Mouse (Mus musculus) thymus, postnatal 10 days (tissue): ENCODE results near the gene Chmp2a.

Experiments used
- DNase-seq, 2 experiments: peaks; one replicate each; pipeline ENCODE4 v3.0.0; 2021; ENCODE audit warnings: low spot score in 2 of 2

Gene Chmp2a

DNA sequence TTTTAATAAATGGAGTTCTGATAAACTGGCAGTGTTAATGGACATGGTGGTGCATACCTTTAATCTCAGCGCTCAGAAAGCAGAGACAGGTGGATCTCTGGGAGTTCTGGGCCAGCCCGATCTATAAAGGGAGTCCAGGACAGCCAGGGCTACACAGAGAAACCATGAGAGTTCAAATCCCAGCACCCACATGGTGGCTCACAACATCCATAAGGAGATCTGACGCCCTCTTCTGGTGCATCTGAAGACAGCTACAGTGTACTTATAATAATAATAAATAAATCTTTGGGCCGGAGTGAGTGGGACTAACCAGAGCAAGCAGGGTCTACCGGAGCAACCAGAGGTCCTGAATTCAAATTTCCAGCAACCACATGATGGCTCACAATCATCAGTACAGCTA, 31.2 kb downstream of the Chmp2a start:
- DNase-seq, result no peak

DNA sequence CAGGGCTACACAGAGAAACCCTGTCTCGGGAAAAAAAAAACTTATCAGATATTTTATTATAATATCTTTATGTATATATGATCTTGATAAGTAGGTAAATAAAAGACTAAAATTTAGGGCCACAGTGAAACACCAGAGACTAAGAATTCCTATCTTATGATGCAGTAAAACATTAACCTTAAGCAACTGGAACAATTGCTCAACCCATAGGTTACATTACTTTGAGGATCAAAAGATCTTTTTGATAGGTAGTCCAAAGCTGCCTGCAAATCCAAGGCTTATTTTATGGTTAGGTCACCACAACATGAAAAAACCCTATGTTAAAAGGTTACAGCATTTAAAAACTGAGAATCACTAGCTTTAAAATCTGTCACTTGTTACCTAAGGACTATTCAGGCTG, 33.0 kb downstream of the Chmp2a start:
- no peak for DNase-seq

DNA sequence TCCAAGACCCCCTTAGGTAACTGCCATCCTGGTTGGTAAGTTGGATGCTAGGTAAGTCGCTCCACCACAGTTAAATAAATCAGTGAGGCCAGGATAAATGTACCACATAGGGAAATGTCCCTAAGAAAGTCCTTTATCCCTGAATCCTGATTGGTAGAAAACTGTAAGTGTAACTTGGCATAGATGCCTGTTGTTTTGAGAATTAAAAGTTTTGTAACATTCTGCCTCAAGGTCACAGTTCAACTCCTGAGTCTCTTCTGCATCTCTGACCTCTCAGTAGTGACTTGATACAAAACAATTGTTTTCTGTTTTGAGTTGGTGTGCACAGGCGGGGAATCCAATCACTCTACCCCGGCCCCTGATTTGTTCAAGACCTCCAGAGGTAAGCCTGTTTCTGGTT, 35.8 kb downstream of the Chmp2a start, which contains the start of gene Trim28:
Gene Trim28, plus strand, starts transcription at position 264 of the 400 bp plus-strand sequence.
- no peak for DNase-seq

DNA sequence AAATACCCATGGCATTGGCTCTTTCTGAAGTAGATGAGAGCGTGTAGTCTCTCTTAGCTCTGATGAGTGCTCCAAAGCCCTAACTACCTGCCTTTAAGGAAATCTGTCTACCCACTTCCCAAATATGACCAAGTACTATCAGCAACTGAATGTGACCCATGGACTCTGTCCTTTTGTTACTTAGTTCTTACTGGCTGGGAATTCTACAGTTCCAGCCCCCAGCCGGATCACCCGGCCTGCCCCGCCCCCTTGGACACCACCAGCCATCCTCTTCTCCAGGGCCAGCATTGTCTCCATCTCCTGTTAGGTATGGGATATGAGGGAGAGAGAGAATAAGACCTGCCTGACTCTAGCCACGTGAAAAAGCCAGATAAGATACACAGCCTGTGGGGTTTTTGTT, 36.6 kb downstream of the Chmp2a start, which contains the start of gene Slc27a5:
Gene Slc27a5, minus strand, starts transcription at position 140 of the 400 bp plus-strand sequence.
- no peak for DNase-seq

DNA sequence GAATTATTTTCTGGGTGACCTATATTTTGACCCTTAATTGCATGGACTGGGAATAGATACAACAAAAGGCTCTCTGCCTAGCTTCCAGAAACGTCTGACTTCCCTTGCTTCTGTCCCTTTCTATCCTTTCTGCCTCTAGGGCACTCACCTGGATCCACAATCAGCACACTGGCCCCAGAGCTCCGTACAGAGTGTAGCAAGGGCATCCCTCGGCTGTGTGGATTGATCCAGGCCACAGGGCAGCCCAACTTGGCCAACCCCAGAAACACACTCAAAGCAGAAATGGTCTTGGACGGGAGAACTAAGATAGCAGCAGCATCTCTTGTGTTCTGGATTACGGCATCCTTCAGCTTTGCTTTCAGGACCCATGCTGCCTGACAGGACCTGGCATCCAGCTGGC, 37.4 kb downstream of the Chmp2a start:
- no peak for DNase-seq

DNA sequence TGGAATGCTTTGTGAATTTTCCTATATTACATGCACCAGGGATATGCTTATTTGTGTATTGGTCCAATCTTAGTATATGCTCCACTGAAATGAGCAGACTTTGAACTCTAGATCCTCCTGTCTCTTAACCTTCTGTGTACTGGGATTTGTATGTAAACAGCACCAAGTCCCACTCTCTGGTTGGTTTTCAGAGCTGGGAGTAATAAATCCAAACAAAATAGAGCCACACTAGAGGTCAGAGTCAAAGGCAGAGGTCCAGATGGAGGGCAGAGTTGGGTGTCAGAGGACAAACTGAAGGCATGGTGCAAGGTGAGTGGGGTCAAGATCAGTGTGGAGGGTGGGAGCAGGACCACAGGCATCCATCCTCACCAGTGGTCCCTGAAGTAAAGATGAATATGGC, 38.7 kb downstream of the Chmp2a start:
- no peak for DNase-seq

DNA sequence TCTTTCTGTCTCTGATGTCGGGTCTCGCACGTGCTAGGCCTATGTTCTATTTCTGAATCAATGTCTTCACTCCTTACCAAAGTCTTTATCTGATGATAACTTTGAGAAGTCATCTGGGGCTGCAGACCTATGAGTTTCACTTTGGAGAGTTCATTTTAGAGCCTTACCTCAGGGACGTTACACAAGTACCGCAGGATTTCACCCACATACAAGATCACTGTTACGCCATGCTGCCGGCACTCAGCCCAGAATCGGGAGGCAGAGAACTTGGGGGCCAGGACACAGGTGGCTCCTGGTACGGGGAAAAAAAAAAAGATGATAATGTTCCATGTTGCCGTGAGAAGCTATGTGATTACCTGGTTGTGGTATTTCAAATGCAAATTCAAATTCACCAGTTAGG, 41.5 kb downstream of the Chmp2a start:
- DNase-seq, result no peak

DNA sequence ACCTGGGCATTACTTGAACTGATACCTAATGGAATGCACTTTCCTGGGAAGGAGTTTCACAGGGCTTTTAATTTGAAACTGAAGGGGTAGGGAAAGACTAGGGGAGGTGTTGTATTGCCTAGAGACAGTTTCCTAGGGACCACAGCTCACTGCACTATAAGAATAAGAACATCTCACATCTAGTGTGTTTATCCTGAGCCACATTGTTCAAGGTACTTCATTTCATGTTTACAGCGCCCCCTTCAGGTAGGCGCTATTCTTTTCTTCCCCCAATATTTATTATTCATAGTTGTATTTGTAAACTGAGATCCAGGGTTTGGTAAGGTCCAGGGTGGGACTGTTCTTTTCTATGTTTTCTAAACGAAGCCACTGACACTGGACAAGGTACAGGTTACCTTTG, 42.4 kb downstream of the Chmp2a start:
- DNase-seq, result peak in 1 of 2 experiments; percentile 72

DNA sequence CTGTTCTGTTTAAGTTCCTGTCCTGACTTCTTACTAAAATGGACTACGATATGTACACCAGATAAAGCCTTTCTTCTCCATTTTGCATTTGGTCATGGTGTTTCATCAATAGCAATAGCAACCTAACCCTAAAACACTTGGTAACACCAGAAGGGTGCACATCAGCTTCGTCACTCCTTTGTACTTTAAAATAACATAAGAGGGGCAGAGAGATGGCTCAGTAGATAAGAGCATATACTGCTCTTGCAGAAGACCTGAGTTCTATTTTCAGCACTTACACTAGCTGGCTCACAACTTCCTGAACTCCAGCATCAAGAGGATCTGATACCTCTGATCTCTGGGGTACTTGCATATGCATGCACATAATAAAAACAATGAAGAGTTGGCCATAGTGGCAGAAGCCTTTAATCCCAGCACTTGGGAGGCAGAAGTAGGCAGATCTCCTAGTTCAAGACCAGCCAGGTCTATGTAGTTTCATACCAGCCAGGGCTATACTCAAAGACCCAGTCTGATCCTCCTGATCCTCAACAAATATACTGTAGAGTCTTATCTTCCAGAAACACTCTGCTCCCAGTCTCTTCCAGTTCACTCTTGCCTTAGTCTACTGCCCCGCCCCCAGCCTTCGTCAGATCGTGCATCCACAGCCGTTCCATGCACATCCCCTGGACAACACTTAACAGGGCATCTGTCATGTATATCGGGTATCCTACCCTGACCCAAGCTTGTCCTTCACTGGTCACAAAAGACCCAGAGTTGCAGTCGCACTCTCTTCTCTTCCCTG, 47.0 kb downstream of the Chmp2a start:
- peak in 1 of 2 experiments; percentile 13 for DNase-seq

DNA sequence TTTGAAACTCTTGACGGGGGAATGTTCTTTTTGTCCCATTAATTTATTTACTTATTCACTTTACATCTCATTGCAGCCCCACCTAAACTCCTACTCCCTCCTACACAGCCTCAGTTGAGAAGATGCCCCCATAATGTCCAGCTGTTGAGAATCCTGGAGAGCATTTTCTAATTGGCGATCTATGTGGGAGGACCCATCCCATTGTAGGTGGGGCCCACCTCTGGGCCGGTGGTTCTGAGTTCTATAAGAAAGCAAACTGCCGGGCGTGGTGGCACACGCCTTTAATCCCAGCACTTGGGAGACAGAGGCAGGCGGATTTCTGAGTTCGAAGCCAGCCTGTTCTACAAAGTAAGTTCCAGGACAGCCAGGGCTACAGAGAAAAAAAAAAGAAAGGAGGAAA, 47.7 kb downstream of the Chmp2a start:
- DNase-seq, result no peak

DNA sequence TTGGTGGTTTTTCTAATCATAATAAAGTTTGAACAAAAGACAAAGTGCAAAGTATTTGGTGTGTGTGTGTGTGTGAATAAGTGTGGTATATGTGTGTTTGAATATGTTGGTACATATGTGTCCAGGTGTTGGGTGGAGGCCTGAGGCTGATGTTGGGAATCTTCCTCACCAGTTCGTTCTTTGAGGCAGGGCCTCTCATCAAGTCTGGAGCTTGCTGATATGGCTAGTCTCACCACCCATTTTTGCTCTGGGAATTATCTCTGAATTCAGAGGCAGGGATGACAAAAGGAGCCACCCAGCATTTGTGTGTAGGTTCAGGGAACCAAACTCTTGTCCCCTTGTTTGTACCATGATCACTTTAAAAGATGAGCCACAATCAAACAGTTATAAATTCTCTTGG, 48.9 kb downstream of the Chmp2a start:
- DNase-seq, result no peak
